Mouse (Mus musculus) kidney, embryonic 14.5 days (tissue): ENCODE results near the gene Tbc1d30. TPM values are rescaled to one million over a fixed set of nuclear protein-coding genes. Genes with fewer than 3 reads are reported as not detected.
"Not testable (repeated sequence)": the region's sequence is repeated elsewhere in the genome, so short reads cannot be mapped to it uniquely, and the experiment has no call there.

Source experiments
- ATAC-seq: fragments of 200-750 bp; cut with Nextera tagmentation; 2 replicates; pipeline ENCODE4 v1.8.0; 2017; ENCODE audit warnings: moderate number of reproducible peaks, mild to moderate bottlenecking, moderate TSS enrichment, moderate library complexity; ENCODE audit not compliant: low FRiP score, low TSS enrichment
- H3K27ac ChIP-seq: fragments of 300-500 bp; sonication (generic); 2 replicates; pipeline ENCODE4 v1.5.1; 2014; ENCODE audit warnings: low read depth, mild to moderate bottlenecking, low read length, moderate library complexity, mixed read lengths
- H3K27me3 ChIP-seq: fragments of 300-500 bp; sonication (generic); 2 replicates; pipeline ENCODE4 v1.6.1; 2014; ENCODE audit warnings: mild to moderate bottlenecking, low read length; ENCODE audit not compliant: control insufficient read depth, insufficient read depth
- H3K36me3 ChIP-seq: fragments of 300-500 bp; sonication (generic); 2 replicates; pipeline ENCODE4 v1.6.1; 2014; ENCODE audit warnings: low read length, mixed read lengths; ENCODE audit not compliant: control insufficient read depth, insufficient read depth
- H3K4me1 ChIP-seq: fragments of 300-500 bp; sonication (generic); 2 replicates; pipeline ENCODE4 v1.6.1; 2014; ENCODE audit warnings: low read length, mixed read lengths; ENCODE audit not compliant: control insufficient read depth, insufficient read depth
- H3K4me2 ChIP-seq: fragments of 300-500 bp; sonication (generic); replicated peaks from 2 replicates; pipeline ENCODE4 v1.6.1; 2014; ENCODE audit warnings: low read depth, mild to moderate bottlenecking, low read length
- H3K4me3 ChIP-seq: fragments of 300-500 bp; sonication (generic); 2 replicates; pipeline ENCODE4 v1.5.1; 2014; ENCODE audit warnings: mild to moderate bottlenecking, low read length
- H3K9ac ChIP-seq: fragments of 300-500 bp; sonication (generic); 2 replicates; pipeline ENCODE4 v1.6.1; 2014; ENCODE audit warnings: low read depth, mild to moderate bottlenecking, low read length, moderate library complexity
- H3K9me3 ChIP-seq: fragments of 300-500 bp; sonication (generic); 2 replicates; pipeline ENCODE4 v1.6.1; 2016; ENCODE audit warnings: low read length; ENCODE audit not compliant: control insufficient read depth
- WGBS: fragments of 180-500 bp; shearing (Covaris S2); extraction: QIAGEN DNeasy Blood & Tissue Kit; methylation state at CpG from one replicate; pipeline ENCODE4 v1.1.7; 2014; 5-methylcytosine and 5-hydroxymethylcytosine counted together
- polyA plus RNA-seq: library from polyadenylated mRNA; unstranded; fragments of >200 nt; fragmentation: Nextera tagmentation; extraction: Ambion mirVana; gene quantifications from 2 replicates; pipeline ENCODE4 v1.2.1, GENCODE M21; 2014

Gene Tbc1d30
- polyA plus RNA-seq, 1 experiment from 2014 or later: 0.76 TPM

- Histone ChIP-seq H3K36me3 (no peaks in the 10 kb centered on the region), H3K27ac (no peak overlapping the region), H3K27me3 (peaks cover 21% of the 10 kb centered on the region), H3K9me3 (no peaks in the 10 kb centered on the region), H3K4me1 (peaks cover 7% of the 10 kb centered on the region; the same call in 1 of the 2 replicates), H3K4me2 (peak overlapping the region; percentile 95), H3K4me3 (peak overlapping the region; percentile 55), H3K9ac (no peak overlapping the region)
- 36% methylated on average over 15 of the region's 15 CpGs for WGBS
- ATAC-seq: no peak
These were observed 713 bp upstream of the Tbc1d30 start for GRCm38 (mm10) chr10:121351692-121352290.

GRCm38 (mm10) chr10:121350357-121351065 lies 567 bp downstream of the Tbc1d30 start:
- no peaks in the 10 kb centered on the region for H3K9me3 ChIP-seq
- peak overlapping the region; percentile 95 for H3K4me2 ChIP-seq
- H3K4me1 ChIP-seq: peaks cover 7% of the 10 kb centered on the region; the same call in 1 of the 2 replicates
- H3K27me3 ChIP-seq: peaks cover 21% of the 10 kb centered on the region
- peak; percentile 58 for ATAC-seq
- WGBS: 1% methylated on average over 33 of the region's 35 CpGs
- H3K36me3 ChIP-seq: no peaks in the 10 kb centered on the region
- peak overlapping the region; percentile 50; the same call in 1 of the 2 replicates for H3K9ac ChIP-seq
- H3K4me3 ChIP-seq: peak overlapping the region; percentile 55
- H3K27ac ChIP-seq: no peak overlapping the region

GRCm38 (mm10) chr10:121349244-121349643 lies 1.8 kb downstream of the Tbc1d30 start:
- H3K27ac ChIP-seq: no peak overlapping the region
- no peaks in the 10 kb centered on the region for H3K36me3 ChIP-seq
- H3K4me1 ChIP-seq: peaks cover 7% of the 10 kb centered on the region; the same call in 1 of the 2 replicates
- H3K27me3 ChIP-seq: peaks cover 21% of the 10 kb centered on the region
- no peak overlapping the region for H3K4me2 ChIP-seq
- ATAC-seq: no peak
- WGBS: 47% methylated on average over 5 of the region's 5 CpGs
- no peak overlapping the region for H3K9ac ChIP-seq
- no peak overlapping the region for H3K4me3 ChIP-seq
- no peaks in the 10 kb centered on the region for H3K9me3 ChIP-seq

- no peaks in the 10 kb centered on the region for H3K9me3 ChIP-seq
- WGBS: 42% methylated on average over 6 of the region's 6 CpGs
- no peak overlapping the region for H3K4me3 ChIP-seq
- no peak overlapping the region for H3K27ac ChIP-seq
- H3K27me3 ChIP-seq: peaks cover 2% of the 10 kb centered on the region; the same call in 1 of the 2 replicates
- no peaks in the 10 kb centered on the region for H3K36me3 ChIP-seq
- no peak overlapping the region for H3K9ac ChIP-seq
- no peak for ATAC-seq
- no peak overlapping the region for H3K4me2 ChIP-seq
- H3K4me1 ChIP-seq: 0 out of 2 replicates have a peak, but pooled peaks cover 2% of the 10 kb centered on the region
These were observed 7.2 kb downstream of the Tbc1d30 start for GRCm38 (mm10) chr10:121343867-121344266.

GRCm38 (mm10) chr10:121342260-121342659 lies 8.8 kb downstream of the Tbc1d30 start:
- no peaks in the 10 kb centered on the region for H3K36me3 ChIP-seq
- WGBS: 95% methylated on average over 10 of the region's 10 CpGs
- no peaks in the 10 kb centered on the region for H3K27me3 ChIP-seq
- no peaks in the 10 kb centered on the region for H3K9me3 ChIP-seq
- no peak overlapping the region for H3K9ac ChIP-seq
- no peak overlapping the region for H3K4me2 ChIP-seq
- H3K27ac ChIP-seq: no peak overlapping the region
- no peak overlapping the region for H3K4me3 ChIP-seq
- H3K4me1 ChIP-seq: 0 out of 2 replicates have a peak, but pooled peaks cover 2% of the 10 kb centered on the region
- ATAC-seq: no peak

GRCm38 (mm10) chr10:121340754-121341593 lies 10.1 kb downstream of the Tbc1d30 start:
- Histone ChIP-seq H3K4me3 (no peak overlapping the region), H3K4me1 (0 out of 2 replicates have a peak, but pooled peaks cover 2% of the 10 kb centered on the region), H3K27ac (no peak overlapping the region), H3K4me2 (no peak overlapping the region), H3K9ac (no peak overlapping the region), H3K9me3 (no peaks in the 10 kb centered on the region), H3K36me3 (no peaks in the 10 kb centered on the region), H3K27me3 (no peaks in the 10 kb centered on the region)
- 54% methylated on average over 11 of the region's 11 CpGs for WGBS
- no peak for ATAC-seq

GRCm38 (mm10) chr10:121336536-121336935 lies 14.5 kb downstream of the Tbc1d30 start:
- H3K4me1 ChIP-seq, H3K36me3 ChIP-seq, H3K9ac ChIP-seq, ATAC-seq, H3K4me2 ChIP-seq, H3K27me3 ChIP-seq, H3K9me3 ChIP-seq, H3K27ac ChIP-seq, H3K4me3 ChIP-seq: not testable (repeated sequence)
- WGBS: 71% methylated on average over 14 of the region's 14 CpGs

GRCm38 (mm10) chr10:121334576-121334975 lies 16.5 kb downstream of the Tbc1d30 start:
- Histone ChIP-seq H3K4me1 (no peaks in the 10 kb centered on the region), H3K27ac (no peak overlapping the region), H3K9ac (no peak overlapping the region), H3K9me3 (no peaks in the 10 kb centered on the region), H3K4me3 (no peak overlapping the region), H3K36me3 (no peaks in the 10 kb centered on the region), H3K4me2 (no peak overlapping the region), H3K27me3 (no peaks in the 10 kb centered on the region)
- WGBS: 67% methylated on average over 3 of the region's 3 CpGs
- no peak for ATAC-seq
